Mouse (Mus musculus) kidney, postnatal 10 days (tissue): Measurements from ENCODE around the gene Gli3.

Experiments used
- DNase-seq: peaks from one replicate; pipeline ENCODE4 v3.0.0; 2021; ENCODE audit warnings: mixed read lengths

Gli3 gene

GRCm38 (mm10) chr13:15742777-15743176, 279.7 kb downstream of the Gli3 start:
- no peak for DNase-seq

GRCm38 (mm10) chr13:15758835-15759632, 296.0 kb downstream of the Gli3 start:
- DNase-seq, result peak; percentile 86

- no peak for DNase-seq
Observed at GRCm38 (mm10) chr13:15759633-15760441, 296.8 kb downstream of the Gli3 start.

- DNase-seq, result no peak
Observed at GRCm38 (mm10) chr13:15762291-15762690, 299.3 kb downstream of the Gli3 start.

- peak; percentile 49 for DNase-seq
Observed at GRCm38 (mm10) chr13:15762901-15763417, 299.9 kb downstream of the Gli3 start.

- no peak for DNase-seq
Observed at GRCm38 (mm10) chr13:15777624-15778023, 314.6 kb downstream of the Gli3 start.
